Mouse (Mus musculus) embryonic facial prominence, embryonic 11.5 days (tissue): ENCODE measurements around the gene Rhbdd3. TPM values are rescaled to one million over a fixed set of nuclear protein-coding genes. Genes with fewer than 3 reads are reported as not detected.
"Not testable (repeated sequence)": the region's sequence is repeated elsewhere in the genome, so short reads cannot be mapped to it uniquely, and the experiment has no call there.

Experiments used
- ATAC-seq: fragments of 200-750 bp; cut with Nextera tagmentation; replicated peaks from 2 replicates; pipeline ENCODE4 v1.8.0; 2017; ENCODE audit warnings: low read depth; ENCODE audit not compliant: insufficient number of reproducible peaks, low FRiP score, low TSS enrichment
- DNase-seq: peaks from one replicate; pipeline ENCODE4 v3.0.0-alpha.2; 2015; ENCODE audit warnings: low spot score
- H3K27ac ChIP-seq: fragments of 300-500 bp; sonication (generic); replicated peaks from 2 replicates; pipeline ENCODE4 v1.5.1; 2014; ENCODE audit warnings: mild to moderate bottlenecking, low read depth, low read length, control low read depth
- H3K27me3 ChIP-seq: fragments of 300-500 bp; sonication (generic); 2 replicates; pipeline ENCODE4 v1.6.1; 2014; ENCODE audit warnings: mild to moderate bottlenecking, low read length, moderate library complexity, mixed read lengths; ENCODE audit not compliant: control insufficient read depth, insufficient read depth
- H3K36me3 ChIP-seq: fragments of 300-500 bp; sonication (generic); replicated peaks from 2 replicates; pipeline ENCODE4 v1.6.1; 2014; ENCODE audit warnings: low read depth, mild to moderate bottlenecking, low read length, moderate library complexity, mixed read lengths; ENCODE audit not compliant: control insufficient read depth, insufficient read depth
- H3K4me1 ChIP-seq: fragments of 300-500 bp; sonication (generic); 2 replicates; pipeline ENCODE4 v1.6.1; 2014; ENCODE audit warnings: low read length, mixed read lengths; ENCODE audit not compliant: control insufficient read depth, insufficient read depth
- H3K4me2 ChIP-seq: fragments of 300-500 bp; sonication (generic); 2 replicates; pipeline ENCODE4 v1.6.1; 2014; ENCODE audit warnings: low read depth, mild to moderate bottlenecking, control low read depth, low read length, moderate library complexity
- H3K4me3 ChIP-seq: fragments of 300-500 bp; sonication (generic); 2 replicates; pipeline ENCODE4 v1.5.1; 2014; ENCODE audit warnings: low read depth, low read length, control low read depth
- H3K9ac ChIP-seq: fragments of 300-500 bp; sonication (generic); replicated peaks from 2 replicates; pipeline ENCODE4 v1.6.1; 2014; ENCODE audit warnings: mild to moderate bottlenecking, control low read depth, low read length
- H3K9me3 ChIP-seq: fragments of 300-500 bp; sonication (generic); replicated peaks from 2 replicates; pipeline ENCODE4 v1.6.1; 2016; ENCODE audit warnings: mild to moderate bottlenecking, low read length, inconsistent platforms, mixed read lengths; ENCODE audit not compliant: control insufficient read depth
- WGBS: fragments of 180-500 bp; shearing (Covaris S2); extraction: QIAGEN DNeasy Blood & Tissue Kit; methylation state at CpG from one replicate; pipeline ENCODE4 v1.1.7; 2014; 5-methylcytosine and 5-hydroxymethylcytosine counted together
- polyA plus RNA-seq: library from polyadenylated mRNA; unstranded; fragments of >200 nt; fragmentation: Nextera tagmentation; extraction: Ambion mirVana; gene quantifications from 2 replicates; pipeline ENCODE4 v1.2.1, GENCODE M21; 2014

Gene Rhbdd3
- polyA plus RNA-seq, 1 experiment from 2014 or later = 15.3 TPM

DNA sequence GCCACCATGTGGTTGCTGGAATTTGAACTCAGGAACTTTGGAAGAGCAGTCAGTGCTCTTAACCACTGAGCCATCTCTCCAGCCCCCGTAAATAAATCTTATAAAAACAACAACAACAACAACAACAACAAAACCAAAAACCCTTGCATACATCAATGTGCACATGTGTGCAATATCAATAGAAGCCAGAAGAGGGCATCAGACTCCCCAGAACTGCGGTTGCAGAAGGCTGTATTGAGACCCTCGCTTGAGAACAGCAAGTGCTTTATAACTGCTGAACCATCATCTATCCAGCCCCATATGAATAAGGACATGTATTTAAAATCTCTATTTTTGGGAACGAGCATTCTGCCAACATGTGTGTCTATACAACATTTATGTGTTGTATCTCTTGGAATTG lies 23.8 kb upstream of the Rhbdd3 start:
- no peak overlapping the region for H3K27ac ChIP-seq
- H3K36me3 ChIP-seq = peaks cover 22% of the 10 kb centered on the region
- no peak; the same call in 1 of the 2 replicates for ATAC-seq

DNA sequence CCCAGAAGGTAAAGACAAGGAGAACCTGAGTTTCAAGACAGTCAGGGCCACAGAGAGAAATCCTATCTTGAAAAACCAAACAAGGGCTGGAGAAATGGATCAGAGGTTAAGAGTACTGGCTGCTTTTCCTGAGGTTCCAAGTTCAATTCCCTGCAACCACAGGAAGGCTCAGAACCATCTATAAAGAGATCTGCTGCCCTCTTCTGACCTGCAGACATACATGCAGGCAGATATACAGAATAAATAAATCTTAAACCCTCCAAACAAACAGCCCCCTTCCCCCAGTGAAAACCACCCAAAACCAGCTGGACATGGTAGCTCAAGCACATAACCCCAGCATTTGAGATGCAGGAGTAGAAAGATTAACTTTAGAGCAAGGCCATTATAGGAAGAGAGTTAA lies 23.0 kb upstream of the Rhbdd3 start:
- H3K27ac ChIP-seq = no peak overlapping the region
- no peak overlapping the region for H3K4me3 ChIP-seq
- no peaks in the 10 kb centered on the region for H3K9me3 ChIP-seq
- H3K27me3 ChIP-seq = no peaks in the 10 kb centered on the region
- no peak overlapping the region for H3K9ac ChIP-seq
- H3K4me1 ChIP-seq = no peaks in the 10 kb centered on the region
- no peak overlapping the region for H3K4me2 ChIP-seq
- DNase-seq = no peak
- H3K36me3 ChIP-seq = peaks cover 22% of the 10 kb centered on the region
- ATAC-seq = no peak

More for the DNA sequence above, 23.8 kb upstream of the Rhbdd3 start:
- Histone ChIP-seq H3K4me2 (no peak overlapping the region), H3K9me3 (no peaks in the 10 kb centered on the region), H3K4me1 (no peaks in the 10 kb centered on the region), H3K9ac (no peak overlapping the region), H3K4me3 (no peak overlapping the region), H3K27me3 (no peaks in the 10 kb centered on the region)
- DNase-seq = peak; percentile 60
- 77% methylated on average over 4 of the region's 4 CpGs for WGBS

DNA sequence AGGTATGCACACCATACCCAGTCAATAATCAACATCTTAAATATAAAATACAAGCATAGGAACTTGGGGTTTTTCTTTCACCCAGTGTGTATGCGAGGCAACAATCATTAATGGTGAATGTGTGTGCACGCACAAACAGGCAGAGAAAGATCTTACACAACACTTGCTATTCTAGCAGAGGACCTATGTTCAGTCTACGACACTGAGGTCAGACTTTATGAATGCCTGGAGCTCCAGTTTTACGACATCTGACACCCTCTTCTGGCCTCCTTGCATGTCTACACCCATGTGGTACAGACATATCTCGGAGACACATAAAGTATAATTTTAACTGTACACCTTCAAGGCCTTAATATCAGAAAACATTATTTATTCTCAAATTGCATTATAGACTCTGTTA lies 21.9 kb upstream of the Rhbdd3 start:
- not testable (repeated sequence) for ATAC-seq, H3K4me3 ChIP-seq, H3K4me2 ChIP-seq, H3K27me3 ChIP-seq, H3K9ac ChIP-seq, H3K9me3 ChIP-seq, H3K27ac ChIP-seq, DNase-seq, H3K4me1 ChIP-seq
- peaks cover 22% of the 10 kb centered on the region for H3K36me3 ChIP-seq
- 89% methylated on average over 3 of the region's 5 CpGs for WGBS

DNA sequence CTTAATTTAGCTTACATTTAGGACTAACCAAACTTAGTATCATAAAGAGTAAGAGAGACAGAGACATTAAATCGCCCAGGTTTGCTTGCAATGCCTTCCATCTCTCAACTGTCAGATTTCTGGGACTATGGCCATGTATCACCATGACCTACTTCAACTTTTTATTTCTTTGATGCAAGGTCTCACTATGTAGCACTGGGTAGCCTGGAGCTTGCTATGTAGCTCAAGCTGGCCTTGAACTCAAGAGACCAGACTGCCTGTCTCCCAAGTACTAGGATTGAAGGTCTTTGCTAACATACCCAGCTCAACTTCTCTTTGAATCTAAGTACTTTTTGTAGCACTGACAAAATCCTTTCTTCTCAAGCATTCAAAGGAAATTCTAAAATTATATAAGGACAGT lies 9.6 kb upstream of the Rhbdd3 start:
- Histone ChIP-seq H3K9ac (no peak overlapping the region), H3K27ac (no peak overlapping the region), H3K4me3 (no peak overlapping the region), H3K4me2 (no peak overlapping the region), H3K9me3 (no peaks in the 10 kb centered on the region), H3K27me3 (no peaks in the 10 kb centered on the region), H3K36me3 (peaks cover 16% of the 10 kb centered on the region), H3K4me1 (no peaks in the 10 kb centered on the region)
- 97% methylated on average over 1 of the region's 1 CpGs for WGBS
- no peak for DNase-seq
- no peak for ATAC-seq

DNA sequence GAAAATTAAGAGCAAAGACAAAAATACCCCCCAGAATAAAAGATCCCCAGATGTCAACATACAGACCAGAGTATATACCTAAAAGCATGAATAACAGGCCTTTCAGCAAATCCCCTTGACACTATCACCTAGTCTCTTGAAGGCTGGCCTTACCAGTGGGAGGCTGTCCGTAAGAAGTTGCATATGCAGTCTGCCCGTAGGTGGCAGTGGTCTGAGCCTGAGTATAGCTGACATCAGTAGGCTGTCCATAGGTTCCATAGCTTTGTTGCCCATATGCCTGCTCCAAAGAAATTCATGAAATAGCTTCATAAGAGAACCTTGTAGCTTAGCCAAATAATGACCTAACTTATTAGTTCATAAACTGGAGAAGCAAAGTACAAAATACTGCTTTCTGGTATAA lies 7.0 kb upstream of the Rhbdd3 start:
- H3K9ac ChIP-seq = no peak overlapping the region
- ATAC-seq (no peak), DNase-seq (peak; percentile 26)
- no peak overlapping the region for H3K27ac ChIP-seq
- no peaks in the 10 kb centered on the region for H3K27me3 ChIP-seq
- peaks cover 13% of the 10 kb centered on the region for H3K36me3 ChIP-seq
- H3K4me2 ChIP-seq = no peak overlapping the region
- H3K9me3 ChIP-seq = no peaks in the 10 kb centered on the region
- no peaks in the 10 kb centered on the region for H3K4me1 ChIP-seq
- 56% methylated on average over 2 of the region's 2 CpGs for WGBS
- H3K4me3 ChIP-seq = no peak overlapping the region

DNA sequence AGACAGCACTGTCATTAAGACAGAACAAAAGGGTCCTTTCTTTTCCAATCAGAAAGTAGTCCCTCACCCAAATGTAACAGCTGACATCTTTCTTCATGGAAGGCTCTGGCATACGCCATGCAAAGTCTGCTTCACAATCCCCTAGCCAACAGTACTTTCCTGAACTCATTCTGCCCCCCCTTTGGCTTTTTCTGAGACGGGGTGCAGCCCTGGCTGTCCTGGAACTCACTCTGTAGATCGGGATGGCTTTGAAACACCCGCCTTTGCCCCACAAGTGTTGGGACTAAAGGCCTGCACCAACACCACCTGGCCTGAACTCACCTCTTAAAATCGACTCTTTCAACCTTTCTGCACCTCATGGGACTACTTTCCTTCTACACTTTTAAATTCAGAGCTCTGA lies 2.8 kb upstream of the Rhbdd3 start:
- Histone ChIP-seq H3K36me3 (peaks cover 3% of the 10 kb centered on the region; the same call in 1 of the 2 replicates), H3K4me1 (no peaks in the 10 kb centered on the region), H3K9ac (no peak overlapping the region), H3K27ac (no peak overlapping the region), H3K9me3 (no peaks in the 10 kb centered on the region), H3K4me2 (no peak overlapping the region), H3K4me3 (no peak overlapping the region), H3K27me3 (no peaks in the 10 kb centered on the region)
- DNase-seq (no peak), ATAC-seq (no peak)
- WGBS = 80% methylated on average over 5 of the region's 5 CpGs

DNA sequence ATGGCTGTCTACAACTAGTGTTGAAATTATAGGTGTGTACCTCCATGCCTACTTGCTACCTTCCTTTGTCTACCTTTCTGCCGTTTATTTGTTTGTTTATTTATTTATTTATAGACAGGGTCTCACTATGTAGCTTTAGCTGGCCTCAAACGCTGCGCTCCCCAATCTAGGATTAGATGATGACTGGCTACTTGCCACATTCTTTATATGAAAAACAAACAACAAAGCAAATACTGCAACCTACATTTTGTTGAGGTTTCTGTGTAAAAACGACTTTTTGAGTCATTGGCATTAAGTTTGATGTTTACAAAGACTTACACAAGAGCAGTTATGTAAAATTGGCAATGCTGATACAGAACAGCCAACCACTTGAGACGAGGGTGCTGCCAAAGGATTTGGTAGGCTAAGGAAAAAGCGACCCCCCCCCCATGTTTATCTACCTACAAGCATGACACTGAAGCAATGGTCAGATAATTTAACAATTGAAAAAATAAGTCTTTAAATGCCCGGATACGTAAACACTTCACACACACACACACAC lies 2.2 kb upstream of the Rhbdd3 start:
- ATAC-seq = no peak
- H3K36me3 ChIP-seq = peaks cover 2% of the 10 kb centered on the region; the same call in 1 of the 2 replicates
- H3K9ac ChIP-seq = no peak overlapping the region

DNA sequence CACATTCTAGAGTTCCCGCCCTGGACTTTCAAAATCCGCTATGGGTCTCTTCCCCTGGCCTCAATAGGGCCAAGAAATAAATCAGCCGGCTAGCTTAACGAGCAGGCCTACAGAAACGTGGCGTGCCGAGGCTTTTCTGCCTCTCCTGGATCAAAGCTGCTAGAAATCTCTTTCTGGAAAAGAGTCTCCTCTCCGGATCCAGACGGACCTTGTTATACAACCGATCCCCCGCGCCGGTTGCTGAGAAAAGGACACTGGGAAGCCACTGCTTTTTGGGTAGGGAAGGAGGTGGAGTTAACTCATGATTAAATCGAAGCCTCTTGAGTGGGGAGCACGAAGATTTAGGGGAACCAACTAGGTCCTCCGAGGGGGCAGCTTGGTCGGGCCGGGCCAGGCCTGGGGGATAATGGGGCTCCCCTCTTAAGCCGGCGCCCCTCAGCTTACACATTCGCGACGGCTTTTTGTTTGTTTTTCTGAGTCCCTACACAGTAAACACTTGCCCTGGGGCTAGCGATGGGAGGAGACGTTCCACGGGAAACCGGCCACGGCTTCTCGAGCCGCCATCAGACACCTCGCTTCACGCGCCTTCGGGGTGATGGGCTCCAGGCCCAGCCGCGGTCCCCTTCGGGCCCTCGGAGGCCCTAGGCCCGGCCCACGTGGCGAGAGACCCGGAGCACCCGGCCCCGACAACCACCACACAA lies 541 bp upstream of the Rhbdd3 start:
- Histone ChIP-seq H3K27me3 (no peaks in the 10 kb centered on the region), H3K4me1 (no peaks in the 10 kb centered on the region), H3K27ac (peak overlapping the region; percentile 96), H3K9me3 (no peaks in the 10 kb centered on the region), H3K4me3 (peak overlapping the region; percentile 99), H3K4me2 (peak overlapping the region; percentile 52), H3K9ac (peak overlapping the region; percentile 97), H3K36me3 (no peaks in the 10 kb centered on the region)
- DNase-seq (peak; percentile 28), ATAC-seq (peak; percentile 20; the same call in 1 of the 2 replicates)
- under 1% methylated on average over 44 of the region's 44 CpGs for WGBS

More for the DNA sequence above, 2.2 kb upstream of the Rhbdd3 start:
- DNase-seq = no peak
- Histone ChIP-seq H3K4me3 (peak overlapping the region; percentile 99), H3K9me3 (no peaks in the 10 kb centered on the region), H3K4me2 (peak overlapping the region; percentile 52; the same call in 1 of the 2 replicates), H3K27ac (no peak overlapping the region), H3K4me1 (no peaks in the 10 kb centered on the region), H3K27me3 (no peaks in the 10 kb centered on the region)
- 78% methylated on average over 8 of the region's 8 CpGs for WGBS
